Mouse (Mus musculus): Measurements from ENCODE around the gene Fam208a.

Gene Fam208a
- long read RNA-seq, experiment 1, partial matches to known transcripts, result 6 of 8 reads
- long read RNA-seq, experiment 1, other reads (novel, unspliced or antisense), result 2 of 8 reads
- long read RNA-seq, experiment 2, partial matches to known transcripts, result 11 of 17 reads
- long read RNA-seq, experiment 2, other reads (novel, unspliced or antisense), result 6 of 17 reads

GRCm38 (mm10) chr14:27428573-27428972, at the start of gene Fam208a:
TSS of gene Fam208a (plus strand) at chr14:27428834.
- intact Hi-C loops (cut with DNase I), result no loop called here

- intact Hi-C loops (cut with DNase I), result no loop called here
Observed at GRCm38 (mm10) chr14:27379404-27379803, 49.2 kb upstream of the Fam208a start.

- intact Hi-C loops (cut with DNase I), result no loop called here
Observed at GRCm38 (mm10) chr14:27381459-27381858, 47.2 kb upstream of the Fam208a start.

- intact Hi-C loops (cut with DNase I), result no loop called here
Observed at GRCm38 (mm10) chr14:27383321-27383830, 45.3 kb upstream of the Fam208a start.

GRCm38 (mm10) chr14:27384143-27384542, 44.5 kb upstream of the Fam208a start:
- intact Hi-C loops (cut with DNase I), result no loop called here

GRCm38 (mm10) chr14:27388616-27389015, 40.0 kb upstream of the Fam208a start:
- intact Hi-C loops (cut with DNase I), result loop anchor here (5.0 kb wide), 1 partner anchor 46 kb away; no protein-coding TSS in a partner anchor

- intact Hi-C loops (cut with DNase I), result loop anchor here (5.0 kb wide), 1 partner anchor 47 kb away; no protein-coding TSS in a partner anchor
Observed at GRCm38 (mm10) chr14:27389722-27390121, 38.9 kb upstream of the Fam208a start.

- intact Hi-C loops (cut with DNase I), result no loop called here
Observed at GRCm38 (mm10) chr14:27390663-27391062, 38.0 kb upstream of the Fam208a start.

GRCm38 (mm10) chr14:27391776-27392308, 36.8 kb upstream of the Fam208a start:
- intact Hi-C loops (cut with DNase I), result no loop called here

GRCm38 (mm10) chr14:27392660-27393059, 36.0 kb upstream of the Fam208a start:
- intact Hi-C loops (cut with DNase I), result no loop called here

GRCm38 (mm10) chr14:27393806-27394205, 34.8 kb upstream of the Fam208a start:
- intact Hi-C loops (cut with DNase I), result no loop called here

- intact Hi-C loops (cut with DNase I), result no loop called here
Observed at GRCm38 (mm10) chr14:27396424-27396823, 32.2 kb upstream of the Fam208a start.

GRCm38 (mm10) chr14:27397526-27397925, 31.1 kb upstream of the Fam208a start:
- intact Hi-C loops (cut with DNase I), result no loop called here

GRCm38 (mm10) chr14:27400495-27400894, 28.1 kb upstream of the Fam208a start:
- intact Hi-C loops (cut with DNase I), result no loop called here

- intact Hi-C loops (cut with DNase I), result no loop called here
Observed at GRCm38 (mm10) chr14:27401717-27402278, 26.8 kb upstream of the Fam208a start.

- intact Hi-C loops (cut with DNase I), result no loop called here
Observed at GRCm38 (mm10) chr14:27402332-27403250, 26.0 kb upstream of the Fam208a start.

- intact Hi-C loops (cut with DNase I), result no loop called here
Observed at GRCm38 (mm10) chr14:27405452-27405851, 23.2 kb upstream of the Fam208a start.

GRCm38 (mm10) chr14:27405947-27406346, 22.7 kb upstream of the Fam208a start:
- intact Hi-C loops (cut with DNase I), result no loop called here

- intact Hi-C loops (cut with DNase I), result no loop called here
Observed at GRCm38 (mm10) chr14:27408240-27408639, 20.4 kb upstream of the Fam208a start.

- intact Hi-C loops (cut with DNase I), result loop anchor here (10.0 kb wide), 1 partner anchor 305 kb away; no protein-coding TSS in a partner anchor
Observed at GRCm38 (mm10) chr14:27409662-27410061, 19.0 kb upstream of the Fam208a start.

GRCm38 (mm10) chr14:27411492-27411891, 17.1 kb upstream of the Fam208a start:
- intact Hi-C loops (cut with DNase I), result loop anchor here (10.0 kb wide), 1 partner anchor 307 kb away; no protein-coding TSS in a partner anchor

Measured in adrenal gland (tissue).